Mouse (Mus musculus) lung, adult 2 months (tissue): Measurements from ENCODE around the gene Ube2e1.

ENCODE experiments used
- CTCF ChIP-seq: fragments of 200-500 bp; IDR thresholded peaks from 2 replicates; pipeline ENCODE4 v1.5.1; 2011; ENCODE audit warnings: mild to moderate bottlenecking, low read length, control low read depth; ENCODE audit not compliant: insufficient read depth
- POLR2A ChIP-seq: fragments of 200-500 bp; IDR thresholded peaks from 2 replicates; pipeline ENCODE4 v1.6.1; 2011; ENCODE audit warnings: low read depth, mild to moderate bottlenecking, control low read depth, low read length, borderline replicate concordance; ENCODE audit errors: extremely low read depth

DNA sequence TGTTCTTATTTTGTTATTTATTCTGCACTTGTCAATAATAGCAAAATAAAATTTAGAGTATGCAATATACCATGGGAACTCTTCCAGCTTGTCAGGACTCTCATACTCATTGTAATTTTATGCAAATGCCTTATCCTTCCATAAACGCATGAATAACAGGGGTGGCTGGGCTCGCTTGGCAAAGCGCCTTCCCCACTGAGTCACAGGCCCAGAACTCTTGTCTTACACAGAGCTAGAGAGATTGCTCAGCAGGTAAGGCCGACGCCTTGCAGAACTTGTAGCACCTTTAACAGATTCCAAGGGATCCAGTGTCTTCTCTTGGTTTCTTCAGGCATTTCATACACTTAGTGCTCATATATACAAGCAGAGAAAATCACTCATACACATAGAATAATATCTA, 51.3 kb downstream of the Ube2e1 start:
- TF ChIP-seq POLR2A (no peak), CTCF (no peak)
